Mouse (Mus musculus) lung, adult 2 months (tissue): Measurements from ENCODE around the gene Nradd.

Source experiments
- CTCF ChIP-seq: fragments of 200-500 bp; IDR thresholded peaks from 2 replicates; pipeline ENCODE4 v1.5.1; 2011; ENCODE audit warnings: mild to moderate bottlenecking, low read length, control low read depth; ENCODE audit not compliant: insufficient read depth
- POLR2A ChIP-seq: fragments of 200-500 bp; IDR thresholded peaks from 2 replicates; pipeline ENCODE4 v1.6.1; 2011; ENCODE audit warnings: low read depth, mild to moderate bottlenecking, control low read depth, low read length, borderline replicate concordance; ENCODE audit errors: extremely low read depth

- TF ChIP-seq CTCF (no peak), POLR2A (no peak)
These were observed 21.0 kb upstream of the Nradd start for GRCm38 (mm10) chr9:110645219-110645618.
